Mouse (Mus musculus): ENCODE measurements at regions not wholly inside any gene's neighbourhood (a gene's known extent, or its start where the extent isn't known, plus 50 kb on each side); places are given as distances from the start of the nearest gene placed in this dataset.

GRCm38 (mm10) chr6:140263920-140264319, 159.9 kb upstream of the Plekha5 start:
- WGBS = 22% methylated on average over 1 of the region's 1 CpGs
- Histone ChIP-seq H3K27me3 (no peaks in the 10 kb centered on the region), H3K27ac (no peak overlapping the region)

GRCm38 (mm10) chr6:140261813-140262212, 162.0 kb upstream of the Plekha5 start:
- no peak overlapping the region for H3K9ac ChIP-seq (replicated peaks)
- no peaks in the 10 kb centered on the region for H3K36me3 ChIP-seq
- no peaks in the 10 kb centered on the region for H3K27me3 ChIP-seq
- no peak overlapping the region for H3K27ac ChIP-seq
- WGBS = 97% methylated on average over 1 of the region's 1 CpGs
- no peak overlapping the region for H3K4me3 ChIP-seq (replicated peaks)
- no peak for ATAC-seq
- H3K9me3 ChIP-seq = no peaks in the 10 kb centered on the region
- no peak overlapping the region for H3K4me2 ChIP-seq (replicated peaks)
- H3K4me1 ChIP-seq (replicated peaks) = no peaks in the 10 kb centered on the region

More at GRCm38 (mm10) chr6:140263920-140264319, 159.9 kb upstream of the Plekha5 start:
- Histone ChIP-seq H3K4me1 (replicated peaks) (peaks cover 6% of the 10 kb centered on the region), H3K4me2 (replicated peaks) (no peak overlapping the region), H3K36me3 (no peaks in the 10 kb centered on the region), H3K9ac (replicated peaks) (no peak overlapping the region), H3K9me3 (no peaks in the 10 kb centered on the region), H3K4me3 (replicated peaks) (no peak overlapping the region)
- ATAC-seq = no peak

- H3K27me3 ChIP-seq = no peaks in the 10 kb centered on the region
- H3K4me2 ChIP-seq (replicated peaks) = no peak overlapping the region
- WGBS = 92% methylated on average over 3 of the region's 3 CpGs
- H3K9me3 ChIP-seq = no peaks in the 10 kb centered on the region
- no peak overlapping the region for H3K4me3 ChIP-seq (replicated peaks)
- H3K4me1 ChIP-seq (replicated peaks) = no peaks in the 10 kb centered on the region
- no peak overlapping the region for H3K9ac ChIP-seq (replicated peaks)
- no peak for ATAC-seq
- no peaks in the 10 kb centered on the region for H3K36me3 ChIP-seq
- H3K27ac ChIP-seq = no peak overlapping the region
Observed at GRCm38 (mm10) chr6:140258761-140259160, 165.1 kb upstream of the Plekha5 start.

- H3K9me3 ChIP-seq = no peaks in the 10 kb centered on the region
- H3K36me3 ChIP-seq = no peaks in the 10 kb centered on the region
- H3K4me3 ChIP-seq (replicated peaks) = no peak overlapping the region
- H3K27ac ChIP-seq = no peak overlapping the region
- H3K4me1 ChIP-seq (replicated peaks) = no peaks in the 10 kb centered on the region
- no peak for ATAC-seq
- H3K27me3 ChIP-seq = no peaks in the 10 kb centered on the region
- 83% methylated on average over 5 of the region's 5 CpGs for WGBS
- H3K4me2 ChIP-seq (replicated peaks) = no peak overlapping the region
- no peak overlapping the region for H3K9ac ChIP-seq (replicated peaks)
Observed at GRCm38 (mm10) chr6:140258101-140258500, 165.8 kb upstream of the Plekha5 start.

- no peak overlapping the region for H3K9ac ChIP-seq (replicated peaks)
- WGBS = 88% methylated on average over 4 of the region's 4 CpGs
- H3K4me3 ChIP-seq (replicated peaks) = no peak overlapping the region
- H3K9me3 ChIP-seq = no peaks in the 10 kb centered on the region
- no peaks in the 10 kb centered on the region for H3K36me3 ChIP-seq
- peaks cover 6% of the 10 kb centered on the region for H3K4me1 ChIP-seq (replicated peaks)
- no peak overlapping the region for H3K27ac ChIP-seq
- H3K4me2 ChIP-seq (replicated peaks) = no peak overlapping the region
- ATAC-seq = no peak
- H3K27me3 ChIP-seq = no peaks in the 10 kb centered on the region
Observed at GRCm38 (mm10) chr6:140251527-140251926, 172.3 kb upstream of the Plekha5 start.

GRCm38 (mm10) chr6:140243411-140244151, 180.3 kb upstream of the Plekha5 start:
- Histone ChIP-seq H3K36me3 (no peaks in the 10 kb centered on the region), H3K27me3 (no peaks in the 10 kb centered on the region), H3K4me3 (replicated peaks) (no peak overlapping the region), H3K9me3 (no peaks in the 10 kb centered on the region), H3K27ac (0 out of 2 replicates have a peak overlapping the region, but pooled peaks have one; percentile 6), H3K4me2 (replicated peaks) (no peak overlapping the region), H3K4me1 (replicated peaks) (peaks cover 9% of the 10 kb centered on the region), H3K9ac (replicated peaks) (no peak overlapping the region)
- ATAC-seq = peak; percentile 85
- WGBS = 19% methylated on average over 8 of the region's 8 CpGs

GRCm38 (mm10) chr6:140239356-140239755, 184.5 kb upstream of the Plekha5 start:
- 91% methylated on average over 8 of the region's 8 CpGs for WGBS
- Histone ChIP-seq H3K4me1 (replicated peaks) (peaks cover 9% of the 10 kb centered on the region), H3K36me3 (no peaks in the 10 kb centered on the region), H3K27ac (no peak overlapping the region), H3K9ac (replicated peaks) (no peak overlapping the region), H3K27me3 (no peaks in the 10 kb centered on the region), H3K4me2 (replicated peaks) (no peak overlapping the region), H3K9me3 (no peaks in the 10 kb centered on the region), H3K4me3 (replicated peaks) (no peak overlapping the region)
- ATAC-seq = no peak

- no peak for ATAC-seq
- 90% methylated on average over 4 of the region's 4 CpGs for WGBS
- Histone ChIP-seq H3K9me3 (no peaks in the 10 kb centered on the region), H3K4me2 (replicated peaks) (no peak overlapping the region), H3K36me3 (no peaks in the 10 kb centered on the region), H3K4me1 (replicated peaks) (peaks cover 14% of the 10 kb centered on the region; the same call in 1 of the 2 replicates), H3K27me3 (no peaks in the 10 kb centered on the region), H3K27ac (no peak overlapping the region), H3K9ac (replicated peaks) (no peak overlapping the region), H3K4me3 (replicated peaks) (no peak overlapping the region)
Observed at GRCm38 (mm10) chr6:140231537-140231936, 190.3 kb upstream of the Plcz1 start.

GRCm38 (mm10) chr6:140229295-140229694, 188.0 kb upstream of the Plcz1 start:
- Histone ChIP-seq H3K4me3 (replicated peaks) (no peak overlapping the region), H3K9me3 (no peaks in the 10 kb centered on the region), H3K27ac (peak overlapping the region; percentile 48; the same call in 1 of the 2 replicates), H3K4me2 (replicated peaks) (no peak overlapping the region), H3K36me3 (no peaks in the 10 kb centered on the region), H3K27me3 (no peaks in the 10 kb centered on the region), H3K4me1 (replicated peaks) (peaks cover 14% of the 10 kb centered on the region; the same call in 1 of the 2 replicates), H3K9ac (replicated peaks) (no peak overlapping the region)
- WGBS = 66% methylated on average over 9 of the region's 9 CpGs
- peak; percentile 62 for ATAC-seq

- Histone ChIP-seq H3K27ac (peak overlapping the region; percentile 48), H3K36me3 (no peaks in the 10 kb centered on the region), H3K4me1 (replicated peaks) (peaks cover 14% of the 10 kb centered on the region; the same call in 1 of the 2 replicates), H3K9ac (replicated peaks) (no peak overlapping the region), H3K9me3 (no peaks in the 10 kb centered on the region), H3K4me2 (replicated peaks) (no peak overlapping the region), H3K27me3 (no peaks in the 10 kb centered on the region), H3K4me3 (replicated peaks) (no peak overlapping the region)
- 0 out of 2 replicates have a peak, but pooled peaks have one; percentile 48 for ATAC-seq
- 60% methylated on average over 7 of the region's 7 CpGs for WGBS
Observed at GRCm38 (mm10) chr6:140228741-140229140, 187.5 kb upstream of the Plcz1 start.

GRCm38 (mm10) chr6:140222534-140223324, 181.5 kb upstream of the Plcz1 start:
- WGBS = 82% methylated on average over 1 of the region's 1 CpGs
- ATAC-seq = no peak

DNA sequence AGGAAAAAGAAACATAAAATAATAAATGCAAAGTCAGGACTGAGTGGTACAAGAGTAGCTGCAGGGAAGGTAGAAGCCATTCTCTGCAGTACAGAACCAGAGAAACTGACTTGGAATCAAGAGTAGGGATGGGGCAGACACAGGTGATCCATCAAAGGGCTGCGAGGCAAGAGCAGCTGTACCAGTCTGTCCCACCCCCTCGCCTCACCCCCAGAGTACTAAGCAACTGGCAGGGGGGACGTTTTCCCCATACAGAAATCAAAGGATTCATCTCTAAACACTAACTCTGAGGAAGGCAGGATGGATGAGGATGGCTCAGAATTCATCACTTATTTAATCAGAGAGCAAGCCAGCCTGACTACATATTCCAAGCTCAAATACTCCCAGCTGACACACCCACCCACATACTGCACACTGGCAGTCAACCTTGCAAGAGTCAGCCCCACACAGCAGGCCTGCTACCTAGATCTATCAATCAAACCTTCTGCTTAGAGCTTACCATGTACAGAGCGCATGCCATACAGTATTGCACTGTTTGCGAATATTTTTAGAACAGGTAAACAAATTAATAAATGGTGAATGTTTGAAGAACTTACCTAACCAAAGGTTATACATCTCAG, 180.5 kb upstream of the Plcz1 start:
- Histone ChIP-seq H3K4me2 (replicated peaks) (no peak overlapping the region), H3K9ac (replicated peaks) (no peak overlapping the region), H3K27me3 (no peaks in the 10 kb centered on the region), H3K9me3 (no peaks in the 10 kb centered on the region), H3K27ac (no peak overlapping the region), H3K4me1 (replicated peaks) (no peaks in the 10 kb centered on the region; the same call in 1 of the 2 replicates), H3K36me3 (no peaks in the 10 kb centered on the region), H3K4me3 (replicated peaks) (no peak overlapping the region)
- no peak for ATAC-seq
- 80% methylated on average over 5 of the region's 5 CpGs for WGBS

More at GRCm38 (mm10) chr6:140222534-140223324, 181.5 kb upstream of the Plcz1 start:
- Histone ChIP-seq H3K27me3 (no peaks in the 10 kb centered on the region), H3K4me3 (replicated peaks) (no peak overlapping the region), H3K9ac (replicated peaks) (no peak overlapping the region), H3K4me1 (replicated peaks) (no peaks in the 10 kb centered on the region; the same call in 1 of the 2 replicates), H3K9me3 (no peaks in the 10 kb centered on the region), H3K36me3 (no peaks in the 10 kb centered on the region), H3K27ac (no peak overlapping the region), H3K4me2 (replicated peaks) (no peak overlapping the region)
